Mouse (Mus musculus) induced T-regulatory cell, adult 2 months (primary cell): ENCODE results near the gene Clic3.

Experiments used
- DNase-seq: peaks from one replicate; pipeline ENCODE4 v3.0.0-alpha.2; 2012; ENCODE audit warnings: low read depth

The Clic3 gene

DNA sequence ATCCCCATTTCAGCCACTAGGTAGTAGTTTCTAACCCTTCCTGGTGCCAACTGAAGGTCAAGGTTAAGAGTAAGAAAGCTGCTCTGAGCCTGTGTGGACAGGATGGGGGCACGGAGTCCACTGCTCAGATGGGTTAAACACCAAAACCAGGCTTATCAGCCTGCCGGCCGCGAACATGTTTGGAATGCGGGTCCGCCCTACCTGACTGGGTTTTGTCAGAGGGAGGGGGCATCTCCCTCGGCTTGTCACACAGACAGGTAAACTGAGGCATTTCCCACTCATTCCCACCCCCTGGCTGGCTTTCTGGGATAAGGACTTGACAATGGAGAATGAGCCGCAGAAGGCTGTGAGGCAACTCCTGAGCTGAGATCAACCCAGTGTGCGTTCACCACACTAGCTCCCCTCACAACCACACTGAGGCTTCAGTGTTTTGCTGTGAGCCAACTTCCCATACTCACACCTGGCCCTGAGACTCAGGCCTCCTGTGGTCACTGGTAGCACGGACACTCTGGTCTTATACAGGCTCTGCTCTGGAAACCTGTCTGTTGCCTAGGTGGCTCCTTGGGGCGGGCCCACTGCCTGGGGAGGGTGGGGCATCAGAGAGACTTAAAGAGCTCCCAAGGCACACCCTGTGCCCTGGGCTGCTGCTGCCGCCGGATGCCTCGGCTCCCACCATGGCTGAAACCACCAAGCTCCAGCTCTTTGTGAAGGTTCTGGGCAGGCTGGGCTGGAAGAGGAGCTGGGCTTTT, at the start of gene Clic3:
Gene Clic3 (plus strand): TSS at position 634 of the 749 bp plus-strand sequence.
- DNase-seq = no peak

GRCm38 (mm10) chr2:25408908-25409307, 47.7 kb upstream of the Clic3 start:
- DNase-seq = no peak

DNA sequence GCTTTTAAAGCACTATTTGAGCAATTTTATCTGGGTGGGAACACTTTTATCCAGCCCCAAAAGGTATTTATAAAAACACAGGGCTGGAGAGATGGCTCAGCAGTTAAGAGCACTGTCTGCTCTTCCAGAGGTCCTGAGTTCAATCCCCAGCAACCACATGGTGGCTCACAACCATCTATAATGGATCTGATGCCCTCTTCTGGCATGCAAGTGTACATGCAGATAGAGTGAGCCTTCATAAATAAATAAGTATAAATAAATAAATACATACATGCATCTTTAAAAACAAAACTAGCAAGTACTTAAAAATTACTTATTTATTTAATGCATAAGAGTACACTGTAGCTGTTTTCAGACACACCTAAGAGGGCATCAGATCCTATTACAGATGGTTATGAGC, 43.2 kb upstream of the Clic3 start:
- peak; percentile 42 for DNase-seq

DNA sequence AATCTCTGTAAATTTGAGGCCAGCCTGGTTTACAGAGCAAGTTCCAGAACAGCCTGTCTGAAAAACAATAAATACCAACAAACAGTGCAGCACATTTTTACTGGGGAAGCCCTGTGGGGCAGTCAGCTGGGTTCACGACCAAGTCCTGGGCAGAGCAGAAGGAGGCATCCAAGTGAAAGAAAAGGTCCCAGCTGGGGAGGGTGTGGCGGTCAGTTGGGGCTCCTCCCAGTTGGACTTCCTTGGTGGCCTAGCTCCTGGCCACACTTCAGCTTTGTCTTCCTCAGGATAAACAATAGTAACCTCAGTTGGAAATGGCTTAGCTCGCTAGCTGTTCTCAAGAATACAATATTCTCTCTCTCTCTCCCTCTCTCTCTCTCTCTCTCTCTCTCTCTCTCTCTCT, 39.2 kb upstream of the Clic3 start:
- no peak for DNase-seq

DNA sequence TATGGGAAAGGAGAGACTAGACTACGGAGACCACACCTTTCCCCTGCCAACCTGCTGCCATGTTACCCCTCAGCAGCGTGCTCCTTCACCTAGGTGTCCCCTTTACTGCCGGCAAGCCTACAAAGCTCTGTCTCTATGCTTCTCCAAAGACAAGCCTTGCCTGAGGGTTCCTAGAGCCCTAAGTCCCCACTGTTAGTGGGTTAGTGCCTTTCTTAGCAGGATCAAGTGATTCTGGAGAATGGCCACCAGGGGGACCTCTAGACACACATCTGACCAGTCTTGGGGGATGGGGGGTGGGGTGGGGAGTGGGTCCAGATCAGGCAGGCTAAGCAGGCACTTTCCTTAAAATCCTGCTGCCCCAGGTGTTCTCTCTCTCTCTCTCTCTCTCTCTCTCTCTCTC, 34.7 kb upstream of the Clic3 start:
- DNase-seq = peak; percentile 88

GRCm38 (mm10) chr2:25422587-25423410, 33.8 kb upstream of the Clic3 start, which contains the start of gene Fut7:
Gene Fut7, plus strand, starts transcription at chr2:25423267.
- peak; percentile 87 for DNase-seq

GRCm38 (mm10) chr2:25423626-25424025, 33.0 kb upstream of the Clic3 start:
- no peak for DNase-seq

DNA sequence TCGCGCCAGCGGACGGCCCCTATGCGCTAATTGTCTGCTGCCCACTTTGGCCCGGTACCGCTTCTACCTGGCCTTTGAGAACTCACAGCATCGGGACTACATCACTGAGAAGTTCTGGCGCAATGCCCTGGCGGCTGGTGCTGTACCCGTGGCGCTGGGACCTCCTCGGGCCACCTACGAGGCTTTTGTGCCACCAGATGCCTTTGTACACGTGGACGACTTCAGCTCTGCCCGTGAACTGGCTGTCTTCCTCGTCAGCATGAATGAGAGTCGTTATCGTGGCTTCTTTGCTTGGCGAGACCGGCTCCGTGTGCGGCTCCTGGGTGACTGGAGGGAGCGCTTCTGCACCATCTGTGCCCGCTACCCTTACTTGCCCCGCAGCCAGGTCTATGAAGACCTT, 31.2 kb upstream of the Clic3 start:
- DNase-seq = peak; percentile 45

GRCm38 (mm10) chr2:25426721-25427191, 29.9 kb upstream of the Clic3 start:
- DNase-seq = peak; percentile 96

- no peak for DNase-seq
Measured at GRCm38 (mm10) chr2:25427256-25427655, 29.4 kb upstream of the Clic3 start.

DNA sequence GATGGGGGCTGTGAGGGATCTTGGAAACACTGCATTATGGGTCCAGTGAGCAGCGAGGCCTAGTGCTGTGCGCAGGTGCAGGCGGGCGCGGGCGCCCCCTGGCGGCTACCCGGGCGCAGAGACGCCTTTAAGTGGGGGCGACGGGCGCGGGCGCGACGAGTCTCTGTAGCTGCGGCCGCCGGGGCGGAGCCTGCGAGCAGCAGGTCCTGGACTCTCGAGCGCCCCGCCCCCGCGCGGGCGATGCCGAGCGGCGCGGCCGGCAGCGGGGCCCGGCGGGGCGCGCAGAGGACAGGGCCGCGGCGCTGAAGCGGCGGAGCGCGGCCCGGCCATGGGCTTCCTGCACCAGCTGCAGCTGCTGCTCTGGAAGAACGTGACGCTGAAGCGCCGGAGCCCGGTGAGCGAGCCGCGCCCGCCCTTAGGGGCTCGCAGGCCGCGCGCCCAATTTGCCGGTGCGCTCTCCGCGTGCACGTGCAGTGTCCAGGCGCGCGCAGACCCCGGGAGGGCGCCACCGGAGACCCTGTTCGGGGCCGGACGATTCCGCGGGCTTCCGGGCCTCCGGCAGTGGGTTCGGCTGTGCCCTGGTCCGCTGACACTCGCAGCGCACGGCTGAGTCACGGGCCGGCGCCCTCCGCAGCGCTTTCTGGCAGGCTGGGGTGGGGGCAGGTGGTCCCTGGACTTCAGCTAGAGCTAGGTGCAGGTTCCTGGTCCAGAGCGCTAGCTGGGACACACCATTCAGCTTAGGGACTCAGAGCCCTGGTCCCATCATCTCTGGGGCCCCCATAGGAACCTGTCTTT, 28.0 kb upstream of the Clic3 start, which contains the start of gene Abca2:
Gene Abca2 (plus strand): TSS at position 262 of the 795 bp plus-strand sequence.
- DNase-seq = peak; percentile 95

DNA sequence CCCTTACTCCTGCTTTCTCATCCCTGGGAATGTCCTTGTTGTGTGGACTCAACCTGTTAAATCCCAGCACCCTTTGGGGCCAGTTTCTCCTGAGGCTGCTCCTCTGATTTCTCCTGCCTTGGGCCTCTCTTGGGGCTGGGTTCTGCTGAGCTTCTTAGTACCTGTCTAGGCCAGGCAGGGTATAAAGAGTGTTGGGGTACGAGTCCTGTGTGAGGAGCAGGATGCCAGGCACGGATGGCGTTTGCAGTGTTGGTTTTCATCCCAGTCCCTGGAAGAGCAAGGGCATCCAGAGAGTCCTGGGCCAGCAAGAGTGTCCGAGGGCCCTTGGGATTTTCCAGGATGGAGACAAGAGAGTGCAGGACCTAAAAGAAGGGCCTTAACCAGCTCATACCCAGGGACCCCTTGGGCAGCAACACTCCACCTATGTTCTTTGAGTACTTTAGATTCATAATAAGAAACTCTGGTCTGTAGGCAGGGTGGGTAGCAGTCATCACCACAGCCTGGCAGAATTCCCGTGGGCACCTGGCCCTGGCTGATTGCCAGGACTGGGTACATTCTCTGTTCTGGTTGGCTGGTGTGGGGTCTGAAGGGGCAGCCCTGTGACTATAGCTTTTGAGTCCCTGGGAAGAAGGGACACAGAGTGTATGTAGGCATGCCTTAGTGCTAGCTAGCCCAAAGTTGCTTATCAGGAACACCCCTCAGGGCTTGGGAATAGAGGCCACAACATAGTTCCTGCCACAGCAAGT, 27.0 kb upstream of the Clic3 start:
- DNase-seq = peak; percentile 40

- peak; percentile 18 for DNase-seq
Measured at GRCm38 (mm10) chr2:25430395-25431233, 26.0 kb upstream of the Clic3 start.

- DNase-seq = no peak
Measured at GRCm38 (mm10) chr2:25431308-25431855, 25.3 kb upstream of the Clic3 start.

DNA sequence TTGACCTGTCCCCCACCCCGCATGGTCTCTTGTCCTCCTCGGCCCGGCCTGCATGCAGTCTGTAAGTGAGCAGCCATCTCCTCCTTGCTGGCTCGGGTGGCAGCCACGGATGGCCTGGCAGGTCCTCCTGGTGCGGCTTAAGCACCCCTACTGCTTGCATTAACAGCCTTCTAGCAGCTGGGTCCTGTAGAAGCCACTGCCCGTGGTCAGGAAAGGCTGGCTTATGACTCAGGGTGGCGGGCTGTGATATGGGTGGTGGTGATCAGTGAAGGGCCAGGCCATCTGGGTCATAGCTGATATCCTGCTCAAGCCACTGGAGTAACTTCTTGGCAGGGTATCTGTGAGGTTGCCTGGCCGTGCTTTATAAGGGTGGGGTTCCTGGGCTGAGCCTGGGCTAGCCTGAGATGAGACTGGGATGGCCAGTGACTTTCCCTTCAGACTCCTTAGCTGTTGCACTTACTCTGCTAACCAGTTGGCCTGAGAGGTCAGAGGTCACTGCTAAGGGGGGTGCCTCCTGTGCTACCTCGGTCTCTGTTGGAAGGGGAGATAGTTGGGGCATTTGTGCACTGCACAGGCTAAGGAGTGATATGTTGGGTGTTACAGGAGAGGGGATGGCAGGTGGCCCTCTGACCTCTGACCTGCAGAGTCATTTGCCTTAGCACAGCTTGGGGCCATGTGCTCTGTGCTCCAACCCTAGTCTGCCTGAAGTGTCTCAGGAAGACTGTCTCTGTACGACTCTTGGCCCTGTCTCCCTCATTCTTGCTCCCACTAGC, 24.1 kb upstream of the Clic3 start:
- DNase-seq = no peak

DNA sequence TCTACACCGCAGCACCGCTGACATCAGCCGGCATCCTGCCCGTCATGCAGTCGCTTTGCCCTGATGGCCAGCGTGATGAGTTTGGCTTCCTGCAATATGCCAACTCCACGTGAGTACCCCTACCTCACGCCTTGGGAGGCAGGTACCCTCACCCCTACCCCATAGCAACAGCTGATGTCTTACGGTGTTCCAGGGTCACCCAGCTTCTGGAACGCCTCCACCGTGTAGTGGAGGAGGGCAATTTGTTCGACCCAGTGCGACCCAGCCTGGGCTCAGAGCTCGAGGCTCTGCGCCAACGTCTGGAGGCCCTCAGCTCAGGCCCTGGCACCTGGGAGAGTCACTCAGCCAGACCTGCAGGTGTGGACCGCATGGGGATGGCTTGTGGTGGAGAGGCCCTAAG, 23.5 kb upstream of the Clic3 start:
- no peak for DNase-seq

GRCm38 (mm10) chr2:25434292-25434691, 22.3 kb upstream of the Clic3 start:
- DNase-seq = no peak

GRCm38 (mm10) chr2:25436286-25436820, 20.3 kb upstream of the Clic3 start:
- DNase-seq = no peak

- no peak for DNase-seq
Measured at GRCm38 (mm10) chr2:25441067-25441466, 15.6 kb upstream of the Clic3 start.
